Mouse (Mus musculus) C2C12 (cell line): ENCODE measurements around the gene Spic. TPM values are rescaled to one million over a fixed set of nuclear protein-coding genes. Genes with fewer than 3 reads are reported as not detected.
"Not testable (repeated sequence)": the region's sequence is repeated elsewhere in the genome, so short reads cannot be mapped to it uniquely, and the experiment has no call there.

Source experiments
- H3K27me3 ChIP-seq: one replicate; pipeline ENCODE4 v1.6.1; 2011; ENCODE audit not compliant: control insufficient read depth, insufficient read depth, insufficient read length
- H3K36me3 ChIP-seq: one replicate; pipeline ENCODE4 v1.6.1; 2011; ENCODE audit not compliant: control insufficient read depth, insufficient read depth
- H3K4me3 ChIP-seq: one replicate; pipeline ENCODE4 v1.5.1; 2011; ENCODE audit warnings: mild to moderate bottlenecking, control low read depth; ENCODE audit not compliant: poor library complexity, insufficient read depth, severe bottlenecking
- H3K79me2 ChIP-seq: one replicate; pipeline ENCODE4 v1.6.1; 2011; ENCODE audit not compliant: control insufficient read depth, insufficient read depth
- H3K79me3 ChIP-seq: one replicate; pipeline ENCODE4 v1.6.1; 2011; ENCODE audit warnings: low read depth, control low read depth
- H3ac ChIP-seq: one replicate; pipeline ENCODE3; 2011; ENCODE audit warnings: low read depth; ENCODE audit not compliant: control insufficient read depth, insufficient read length
- CEBPB ChIP-seq: IDR thresholded peaks from one replicate; pipeline ENCODE4 v1.6.1; 2011; ENCODE audit warnings: low read depth, mild to moderate bottlenecking, control low read depth, moderate library complexity
- CTCF ChIP-seq: IDR thresholded peaks from one replicate; pipeline ENCODE4 v1.5.1; 2011; ENCODE audit not compliant: control insufficient read depth, insufficient read depth, insufficient read length
- FOSL1 ChIP-seq: IDR thresholded peaks from one replicate; pipeline ENCODE4 v1.8.0; 2011; ENCODE audit warnings: mild to moderate bottlenecking, low read length; ENCODE audit not compliant: poor library complexity, insufficient read depth, severe bottlenecking
- MAX ChIP-seq: IDR thresholded peaks from one replicate; pipeline ENCODE4 v1.6.1; 2011; ENCODE audit warnings: mild to moderate bottlenecking, control low read depth
- MYOD1 ChIP-seq: IDR thresholded peaks from one replicate; pipeline ENCODE4 v1.6.1; 2011; ENCODE audit warnings: low read depth; ENCODE audit not compliant: control insufficient read depth, insufficient read length
- MYOG ChIP-seq: IDR thresholded peaks from one replicate; pipeline ENCODE4 v1.6.1; 2011; ENCODE audit not compliant: control insufficient read depth, insufficient read length; ENCODE audit errors: extremely low read depth
- USF1 ChIP-seq: IDR thresholded peaks from one replicate; pipeline ENCODE4 v1.6.1; 2011; ENCODE audit warnings: low read depth, mild to moderate bottlenecking, control low read depth, moderate library complexity
- polyA plus RNA-seq: library from polyadenylated mRNA; unstranded; fragments of >200 nt; fragmentation: generic; extraction: Trizol; gene quantifications from one replicate; pipeline ENCODE4 v1.2.1, GENCODE M21; 2012; ENCODE audit warnings: missing spikeins

The Spic gene
- polyA plus RNA-seq, 1 experiment: not detected

GRCm38 (mm10) chr10:88672123-88672522 lies 12.7 kb downstream of the Spic start:
- Histone ChIP-seq H3K4me3 (no peak overlapping the region), H3K27me3 (no peaks in the 10 kb centered on the region)
- no peak for TF ChIP-seq MYOD1
- TF ChIP-seq FOSL1: no peak
- TF ChIP-seq CEBPB: no peak
- TF ChIP-seq CTCF: no peak
- TF ChIP-seq MYOG: no peak
- no peak for TF ChIP-seq USF1
- TF ChIP-seq MAX: no peak

DNA sequence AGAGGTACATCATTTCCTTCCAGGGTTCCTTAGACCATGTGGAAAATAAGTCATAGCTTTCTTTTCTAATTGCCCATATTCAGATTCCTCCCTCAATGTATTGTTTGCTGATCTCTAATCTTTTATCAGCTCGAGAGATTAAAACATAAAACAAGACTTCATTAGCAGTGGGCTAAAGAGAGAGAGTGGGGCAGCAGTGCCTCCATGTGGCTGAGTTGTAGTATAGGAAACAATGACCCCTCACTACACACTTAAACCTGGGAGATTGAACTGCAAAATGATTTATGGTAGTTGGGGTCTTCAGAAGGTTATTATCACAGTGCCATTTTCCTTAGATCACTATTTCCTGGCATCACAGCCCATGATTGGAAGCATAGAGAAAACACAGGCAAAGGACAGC lies 15.1 kb downstream of the Spic start:
- Histone ChIP-seq H3K79me2 (no peaks in the 10 kb centered on the region), H3ac (no peak overlapping the region), H3K36me3 (no peaks in the 10 kb centered on the region), H3K79me3 (no peaks in the 10 kb centered on the region), H3K4me3 (no peak overlapping the region), H3K27me3 (no peaks in the 10 kb centered on the region)
- TF ChIP-seq CTCF: peak; percentile 12
- no peak for TF ChIP-seq CEBPB
- no peak for TF ChIP-seq MYOG
- no peak for TF ChIP-seq MAX

More at GRCm38 (mm10) chr10:88672123-88672522, 12.7 kb downstream of the Spic start:
- no peaks in the 10 kb centered on the region for H3K79me2 ChIP-seq
- no peaks in the 10 kb centered on the region for H3K36me3 ChIP-seq
- H3ac ChIP-seq: no peak overlapping the region
- no peaks in the 10 kb centered on the region for H3K79me3 ChIP-seq

- not testable (repeated sequence) for H3ac ChIP-seq, H3K79me3 ChIP-seq, H3K36me3 ChIP-seq, H3K79me2 ChIP-seq, H3K4me3 ChIP-seq, H3K27me3 ChIP-seq
Measured at GRCm38 (mm10) chr10:88663856-88664255, 21.0 kb downstream of the Spic start.

- no peaks in the 10 kb centered on the region for H3K79me3 ChIP-seq
- H3K36me3 ChIP-seq: no peaks in the 10 kb centered on the region
- no peak overlapping the region for H3ac ChIP-seq
- no peaks in the 10 kb centered on the region for H3K79me2 ChIP-seq
- no peaks in the 10 kb centered on the region for H3K27me3 ChIP-seq
- no peak for TF ChIP-seq USF1
- peak; percentile 4 for TF ChIP-seq MYOD1
- no peak for TF ChIP-seq FOSL1
- TF ChIP-seq CTCF: no peak
- TF ChIP-seq CEBPB: no peak
- H3K4me3 ChIP-seq: no peak overlapping the region
Measured at GRCm38 (mm10) chr10:88658918-88659317, 25.9 kb downstream of the Spic start.

- Histone ChIP-seq H3K79me3 (no peaks in the 10 kb centered on the region), H3K27me3 (no peaks in the 10 kb centered on the region), H3K4me3 (no peak overlapping the region), H3ac (no peak overlapping the region), H3K36me3 (no peaks in the 10 kb centered on the region), H3K79me2 (no peaks in the 10 kb centered on the region)
- TF ChIP-seq USF1: no peak
- TF ChIP-seq MYOD1: no peak
- no peak for TF ChIP-seq MAX
- TF ChIP-seq CTCF: no peak
- no peak for TF ChIP-seq FOSL1
- no peak for TF ChIP-seq CEBPB
- no peak for TF ChIP-seq MYOG
Measured at GRCm38 (mm10) chr10:88645448-88645847, 39.4 kb downstream of the Spic start.

- no peak overlapping the region for H3ac ChIP-seq
- H3K36me3 ChIP-seq: no peaks in the 10 kb centered on the region
- H3K79me2 ChIP-seq: no peaks in the 10 kb centered on the region
- TF ChIP-seq MAX: no peak
- TF ChIP-seq MYOG: no peak
- no peak for TF ChIP-seq USF1
- TF ChIP-seq CTCF: no peak
- peak; percentile 89 for TF ChIP-seq MYOD1
- peak; percentile 28 for TF ChIP-seq FOSL1
- TF ChIP-seq CEBPB: no peak
- H3K4me3 ChIP-seq: no peak overlapping the region
- H3K79me3 ChIP-seq: no peaks in the 10 kb centered on the region
- H3K27me3 ChIP-seq: no peaks in the 10 kb centered on the region
Measured at GRCm38 (mm10) chr10:88631330-88631953, 53.4 kb downstream of the Spic start.
